Mouse (Mus musculus): ENCODE data around the gene Trappc6b. TPM values are rescaled to one million over a fixed set of nuclear protein-coding genes. Genes with fewer than 3 reads are reported as not detected.
"Not testable (repeated sequence)": the region's sequence is repeated elsewhere in the genome, so short reads cannot be mapped to it uniquely, and the experiment has no call there.

The Trappc6b gene
- polyA plus RNA-seq, 1 experiment from 2014 or later: 78.4 TPM

DNA sequence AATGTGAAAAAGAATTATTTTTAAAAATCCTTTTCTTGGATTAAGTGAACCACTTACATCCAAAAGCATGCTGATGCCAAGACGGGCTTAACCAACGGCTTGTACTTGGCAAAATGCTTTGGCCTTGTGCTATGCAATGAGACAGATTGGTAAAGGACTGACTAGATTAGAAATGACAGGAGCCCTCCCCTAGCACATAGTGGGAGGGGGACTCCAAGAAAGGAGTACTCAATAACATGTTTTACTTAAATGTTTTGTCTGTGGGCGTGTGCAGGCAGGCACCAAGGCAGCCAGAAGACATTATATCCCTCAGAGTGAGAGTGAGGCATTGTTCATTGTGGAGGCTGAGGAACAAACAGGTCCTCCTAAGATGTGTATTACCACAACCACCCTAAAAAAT lies 12.8 kb upstream of the Trappc6b start:
- Histone ChIP-seq H3K9ac (no peak overlapping the region), H3K4me3 (no peak overlapping the region), H3K36me3 (peaks cover 41% of the 10 kb centered on the region), H3K27ac (no peak overlapping the region), H3K9me3 (no peaks in the 10 kb centered on the region), H3K27me3 (no peaks in the 10 kb centered on the region), H3K4me2 (replicated peaks) (no peak overlapping the region), H3K4me1 (no peaks in the 10 kb centered on the region)
- 83% methylated on average over 3 of the region's 3 CpGs for WGBS
- ATAC-seq (ENCODE audit: insufficient number of reproducible peaks, insufficient read depth, low FRiP score, low TSS enrichment): no peak

- H3K4me3 ChIP-seq: no peak overlapping the region
- ATAC-seq (ENCODE audit: insufficient number of reproducible peaks, insufficient read depth, low FRiP score, low TSS enrichment): no peak
- H3K4me2 ChIP-seq (replicated peaks): no peak overlapping the region
- no peaks in the 10 kb centered on the region for H3K27me3 ChIP-seq
- 91% methylated on average over 11 of the region's 11 CpGs for WGBS
- peaks cover 51% of the 10 kb centered on the region for H3K36me3 ChIP-seq
- H3K27ac ChIP-seq: no peak overlapping the region
- no peak overlapping the region for H3K9ac ChIP-seq
- H3K9me3 ChIP-seq: no peaks in the 10 kb centered on the region
- peaks cover 5% of the 10 kb centered on the region; the same call in 1 of the 2 replicates for H3K4me1 ChIP-seq
These were observed 11.0 kb upstream of the Trappc6b start for GRCm38 (mm10) chr12:59072286-59072685.

DNA sequence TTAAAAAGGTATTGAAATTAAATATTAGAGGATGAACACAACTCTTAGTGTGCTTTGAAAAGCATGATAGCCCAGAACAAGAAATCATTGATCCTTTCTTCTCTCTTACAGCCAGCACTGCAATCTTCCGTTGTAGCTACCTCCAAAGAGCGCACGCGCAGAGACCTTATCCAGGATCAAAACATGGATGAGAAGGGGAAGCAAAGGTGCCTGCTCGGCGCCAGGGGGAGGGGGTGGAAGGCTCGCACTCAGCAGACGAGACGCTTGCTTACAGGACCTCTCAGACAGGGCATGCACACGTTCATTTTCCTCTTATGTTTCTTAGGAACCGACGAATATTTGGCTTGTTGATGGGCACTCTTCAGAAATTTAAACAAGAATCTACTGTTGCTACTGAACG lies 7.5 kb upstream of the Trappc6b start:
- 96% methylated on average over 13 of the region's 13 CpGs for WGBS
- Histone ChIP-seq H3K27ac (no peak overlapping the region), H3K4me3 (no peak overlapping the region), H3K9ac (no peak overlapping the region), H3K36me3 (peaks cover 44% of the 10 kb centered on the region), H3K9me3 (no peaks in the 10 kb centered on the region), H3K4me1 (peaks cover 5% of the 10 kb centered on the region; the same call in 1 of the 2 replicates), H3K27me3 (no peaks in the 10 kb centered on the region), H3K4me2 (replicated peaks) (no peak overlapping the region)
- no peak for ATAC-seq (ENCODE audit: insufficient number of reproducible peaks, insufficient read depth, low FRiP score, low TSS enrichment)

DNA sequence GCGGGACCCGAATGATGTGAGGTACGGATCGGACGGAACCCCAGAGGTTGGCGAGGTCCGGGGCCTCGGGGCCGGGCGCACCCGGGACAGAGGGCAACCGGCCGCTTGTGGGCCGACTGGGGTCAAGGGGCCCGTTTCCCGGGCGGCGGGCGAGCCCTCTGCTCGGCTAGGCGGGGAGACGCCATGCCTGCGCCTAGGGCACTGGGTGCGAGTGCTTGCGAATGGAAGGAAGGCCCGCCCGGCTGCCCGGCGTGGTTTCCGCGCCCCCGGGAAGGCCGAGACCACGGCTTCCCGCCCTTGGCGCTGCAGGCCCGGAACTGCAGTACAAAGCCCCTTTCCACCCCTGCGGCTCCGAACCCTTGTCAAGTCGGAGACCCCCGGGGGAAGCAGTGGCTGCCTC lies 5.8 kb upstream of the Trappc6b start:
- peak overlapping the region; percentile 100 for H3K9ac ChIP-seq
- WGBS: under 1% methylated on average over 41 of the region's 41 CpGs
- no peaks in the 10 kb centered on the region for H3K27me3 ChIP-seq
- peak overlapping the region; percentile 99 for H3K4me3 ChIP-seq
- H3K27ac ChIP-seq: peak overlapping the region; percentile 88
- H3K4me2 ChIP-seq (replicated peaks): peak overlapping the region; percentile 78
- H3K9me3 ChIP-seq: no peaks in the 10 kb centered on the region
- H3K36me3 ChIP-seq: peaks cover 38% of the 10 kb centered on the region
- peak; percentile 53; the same call in 1 of the 2 replicates for ATAC-seq (ENCODE audit: insufficient number of reproducible peaks, insufficient read depth, low FRiP score, low TSS enrichment)
- peaks cover 5% of the 10 kb centered on the region; the same call in 1 of the 2 replicates for H3K4me1 ChIP-seq

DNA sequence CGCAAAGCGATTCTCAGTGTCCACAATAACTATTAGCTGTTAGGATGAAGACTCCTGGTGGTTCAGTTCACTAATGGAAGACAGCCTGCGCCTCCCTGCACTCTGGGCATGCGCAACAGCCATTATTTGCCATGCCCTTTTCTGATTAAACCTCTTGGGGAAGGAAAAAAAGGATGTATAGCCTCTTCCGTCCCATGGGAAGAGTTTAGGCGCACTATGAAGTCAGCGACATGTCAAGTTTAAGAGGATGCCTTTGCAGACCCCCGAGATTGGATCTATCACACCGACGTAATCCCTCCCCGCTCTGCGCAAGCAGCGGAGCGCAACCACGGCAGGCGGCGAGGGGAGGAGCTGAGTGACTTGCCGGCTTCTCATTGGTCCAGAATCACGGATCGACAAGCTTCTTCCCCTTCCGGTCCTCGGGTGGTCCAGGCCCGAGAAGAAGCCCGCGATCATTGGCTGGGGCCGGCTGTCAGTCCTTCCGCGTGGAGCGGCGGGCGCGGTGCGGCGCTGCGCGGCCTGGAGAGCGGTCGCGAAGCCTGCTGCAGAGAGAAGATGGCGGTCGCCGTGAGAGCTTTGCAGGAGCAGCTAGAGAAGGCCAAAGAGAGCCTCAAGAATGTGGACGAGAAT lies 5.3 kb upstream of the Trappc6b start, which contains the start of gene Pnn:
TSS of gene Pnn (plus strand) at position 437 of the 630 bp plus-strand sequence.
- Histone ChIP-seq H3K4me3 (peak within 1 kb of the TSS; percentile 99), H3K27me3 (no peaks in the 10 kb centered on the region), H3K4me1 (peaks cover 5% of the 10 kb centered on the region; the same call in 1 of the 2 replicates), H3K27ac (peak within 1 kb of the TSS; percentile 89), H3K36me3 (peaks cover 33% of the 10 kb centered on the region), H3K9ac (peak within 1 kb of the TSS; percentile 100), H3K4me2 (replicated peaks) (peak within 1 kb of the TSS; percentile 78), H3K9me3 (no peaks in the 10 kb centered on the region)
- peak; percentile 99 for ATAC-seq (ENCODE audit: insufficient number of reproducible peaks, insufficient read depth, low FRiP score, low TSS enrichment)
- under 1% methylated on average over 42 of the region's 43 CpGs for WGBS

DNA sequence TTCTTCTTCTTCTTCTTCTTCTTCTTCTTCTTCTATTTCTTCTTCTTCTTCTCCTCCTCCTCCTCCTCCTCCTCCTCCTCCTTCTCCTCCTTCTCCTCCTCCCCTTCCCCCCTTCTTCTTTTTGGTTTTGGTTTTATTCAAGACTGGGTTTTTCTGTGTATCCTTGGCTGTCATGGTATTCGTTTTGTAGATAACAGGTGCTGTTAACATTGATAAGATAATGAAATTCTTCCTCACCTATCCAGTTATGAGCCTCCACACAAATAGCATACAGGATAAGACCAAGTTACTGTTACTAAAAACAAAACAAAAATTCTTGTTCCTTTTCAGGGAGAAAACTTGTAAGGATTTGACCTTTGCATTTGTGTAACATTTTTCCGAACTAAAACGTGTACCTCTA lies 4.5 kb upstream of the Trappc6b start:
- peaks cover 5% of the 10 kb centered on the region; the same call in 1 of the 2 replicates for H3K4me1 ChIP-seq
- no peak for ATAC-seq (ENCODE audit: insufficient number of reproducible peaks, insufficient read depth, low FRiP score, low TSS enrichment)
- no peaks in the 10 kb centered on the region for H3K9me3 ChIP-seq
- no peak overlapping the region for H3K4me3 ChIP-seq
- WGBS: 72% methylated on average over 3 of the region's 3 CpGs
- no peaks in the 10 kb centered on the region for H3K27me3 ChIP-seq
- no peak overlapping the region; the same call in 1 of the 2 replicates for H3K27ac ChIP-seq
- H3K36me3 ChIP-seq: peaks cover 25% of the 10 kb centered on the region
- H3K4me2 ChIP-seq (replicated peaks): peak overlapping the region; percentile 51
- H3K9ac ChIP-seq: no peak overlapping the region

- WGBS: 70% methylated on average over 8 of the region's 8 CpGs
- Histone ChIP-seq H3K9ac (no peak overlapping the region), H3K27ac (no peak overlapping the region), H3K9me3 (no peaks in the 10 kb centered on the region), H3K4me1 (peaks cover 11% of the 10 kb centered on the region), H3K4me3 (no peak overlapping the region), H3K27me3 (no peaks in the 10 kb centered on the region), H3K36me3 (peaks cover 18% of the 10 kb centered on the region), H3K4me2 (replicated peaks) (no peak overlapping the region)
- ATAC-seq (ENCODE audit: insufficient number of reproducible peaks, insufficient read depth, low FRiP score, low TSS enrichment): no peak
These were observed 3.6 kb upstream of the Trappc6b start for GRCm38 (mm10) chr12:59064837-59065236.

DNA sequence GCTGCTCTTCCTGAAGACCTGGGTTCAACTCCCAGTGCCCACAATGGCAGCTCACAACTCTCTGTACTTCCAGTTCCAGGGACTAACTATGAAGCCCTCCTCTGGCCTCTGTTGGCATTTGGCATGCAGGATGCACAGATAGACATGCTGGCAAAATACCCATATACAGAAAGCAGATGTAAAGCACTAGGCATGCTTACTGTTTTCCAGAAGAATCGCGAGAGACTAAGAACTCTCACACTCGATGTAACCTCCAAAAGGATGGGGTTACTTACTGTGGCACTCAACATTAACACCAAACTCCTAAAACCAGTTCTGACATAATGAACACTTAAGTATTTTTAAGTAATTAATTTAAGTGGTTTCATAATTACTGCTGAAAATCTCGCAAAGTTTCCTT lies 950 bp downstream of the Trappc6b start:
- Histone ChIP-seq H3K4me3 (peak overlapping the region; percentile 90), H3K4me1 (peaks cover 7% of the 10 kb centered on the region; the same call in 1 of the 2 replicates), H3K27ac (peak overlapping the region; percentile 92), H3K27me3 (no peaks in the 10 kb centered on the region), H3K9me3 (no peaks in the 10 kb centered on the region), H3K4me2 (replicated peaks) (peak overlapping the region; percentile 69), H3K36me3 (peaks cover 20% of the 10 kb centered on the region; the same call in 1 of the 2 replicates), H3K9ac (peak overlapping the region; percentile 85)
- 53% methylated on average over 4 of the region's 4 CpGs for WGBS
- no peak for ATAC-seq (ENCODE audit: insufficient number of reproducible peaks, insufficient read depth, low FRiP score, low TSS enrichment)

- peaks cover 26% of the 10 kb centered on the region; the same call in 1 of the 2 replicates for H3K36me3 ChIP-seq
- not testable (repeated sequence) for ATAC-seq (ENCODE audit: insufficient number of reproducible peaks, insufficient read depth, low FRiP score, low TSS enrichment); H3K27ac ChIP-seq; H3K9me3 ChIP-seq; H3K4me3 ChIP-seq; H3K27me3 ChIP-seq; H3K9ac ChIP-seq; H3K4me2 ChIP-seq (replicated peaks); H3K4me1 ChIP-seq
- 84% methylated on average over 5 of the region's 5 CpGs for WGBS
These were observed 3.0 kb downstream of the Trappc6b start for GRCm38 (mm10) chr12:59058242-59058641.

DNA sequence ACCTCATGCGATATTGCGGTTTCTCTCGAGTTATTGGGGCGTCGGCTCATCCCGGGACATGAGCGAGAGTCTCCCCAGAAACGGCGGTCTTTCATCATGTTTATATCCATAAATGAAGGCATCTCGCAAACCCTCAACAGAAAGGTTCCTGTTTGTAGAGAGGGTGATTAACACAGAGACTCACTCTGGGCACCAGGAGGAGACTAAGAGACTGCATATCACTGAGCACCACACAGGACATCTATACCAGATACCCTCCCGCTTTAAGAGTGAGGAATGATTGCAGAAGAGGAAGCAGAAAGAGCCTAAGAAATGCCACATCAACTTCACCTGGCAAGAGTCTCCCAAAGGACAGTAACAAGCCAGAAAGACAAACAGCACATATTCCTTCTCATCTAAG lies 5.0 kb downstream of the Trappc6b start:
- H3K9ac ChIP-seq: no peak overlapping the region
- no peak overlapping the region for H3K4me2 ChIP-seq (replicated peaks)
- peaks cover 7% of the 10 kb centered on the region; the same call in 1 of the 2 replicates for H3K4me1 ChIP-seq
- ATAC-seq (ENCODE audit: insufficient number of reproducible peaks, insufficient read depth, low FRiP score, low TSS enrichment): no peak
- no peak overlapping the region for H3K27ac ChIP-seq
- WGBS: 97% methylated on average over 11 of the region's 11 CpGs
- no peaks in the 10 kb centered on the region for H3K27me3 ChIP-seq
- H3K9me3 ChIP-seq: no peaks in the 10 kb centered on the region
- no peak overlapping the region for H3K4me3 ChIP-seq
- peaks cover 34% of the 10 kb centered on the region; the same call in 1 of the 2 replicates for H3K36me3 ChIP-seq

DNA sequence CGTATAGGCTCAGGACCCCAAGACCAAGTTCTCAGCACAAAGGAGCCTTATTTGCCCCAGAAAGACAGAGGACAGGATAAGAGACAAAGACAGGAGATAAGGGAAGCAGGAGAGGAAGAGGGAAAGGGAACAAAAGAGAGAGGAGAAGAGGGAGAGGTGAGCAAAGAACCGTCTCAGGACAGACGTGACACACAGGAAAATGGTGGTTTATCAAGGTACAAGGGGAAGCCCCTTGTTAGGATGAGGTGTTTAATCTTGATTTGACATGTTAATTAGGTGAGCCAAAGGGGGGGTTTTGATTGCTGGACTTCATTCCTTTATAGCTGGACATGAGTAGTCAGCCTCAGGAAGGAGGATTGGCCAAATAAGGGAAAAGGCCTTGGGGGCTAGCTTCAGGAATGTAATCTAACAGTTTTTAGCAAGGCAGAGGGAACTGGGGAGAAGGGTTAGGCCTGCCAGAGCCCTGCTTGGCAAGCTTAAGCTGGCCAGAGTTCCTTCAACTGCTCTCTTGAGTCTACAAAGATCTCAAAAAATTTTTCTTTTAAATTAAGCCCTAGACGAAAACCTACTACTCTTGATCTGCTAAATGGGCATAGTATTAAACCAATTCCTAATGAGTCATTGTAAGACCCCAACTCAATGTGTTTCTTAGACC lies 5.9 kb downstream of the Trappc6b start:
- no peak overlapping the region for H3K4me3 ChIP-seq
- H3K4me2 ChIP-seq (replicated peaks): no peak overlapping the region
- H3K9ac ChIP-seq: no peak overlapping the region
- H3K9me3 ChIP-seq: no peaks in the 10 kb centered on the region
- peaks cover 34% of the 10 kb centered on the region; the same call in 1 of the 2 replicates for H3K36me3 ChIP-seq
- no peak overlapping the region for H3K27ac ChIP-seq
- ATAC-seq (ENCODE audit: insufficient number of reproducible peaks, insufficient read depth, low FRiP score, low TSS enrichment): no peak
- peaks cover 3% of the 10 kb centered on the region; the same call in 1 of the 2 replicates for H3K4me1 ChIP-seq
- no peaks in the 10 kb centered on the region for H3K27me3 ChIP-seq
- WGBS: 82% methylated on average over 4 of the region's 4 CpGs

GRCm38 (mm10) chr12:59053976-59054375 lies 7.3 kb downstream of the Trappc6b start:
- peaks cover 39% of the 10 kb centered on the region; the same call in 1 of the 2 replicates for H3K36me3 ChIP-seq

More at GRCm38 (mm10) chr12:59053976-59054375, 7.3 kb downstream of the Trappc6b start:
- Histone ChIP-seq H3K9ac (no peak overlapping the region), H3K9me3 (no peaks in the 10 kb centered on the region), H3K4me1 (no peaks in the 10 kb centered on the region), H3K4me3 (no peak overlapping the region), H3K27ac (no peak overlapping the region), H3K4me2 (replicated peaks) (no peak overlapping the region), H3K27me3 (no peaks in the 10 kb centered on the region)
- no peak for ATAC-seq (ENCODE audit: insufficient number of reproducible peaks, insufficient read depth, low FRiP score, low TSS enrichment)
